Mouse (Mus musculus) intestine, embryonic 16.5 days (tissue): ENCODE measurements around the gene Eps8l3. TPM values are rescaled to one million over a fixed set of nuclear protein-coding genes. Genes with fewer than 3 reads are reported as not detected.

Experiments
- polyA plus RNA-seq: library from polyadenylated mRNA; unstranded; fragments of >200 nt; fragmentation: Nextera tagmentation; extraction: Ambion mirVana; gene quantifications from 2 replicates; pipeline ENCODE4 v1.2.1, GENCODE M21; 2015

Eps8l3 gene
- polyA plus RNA-seq, 1 experiment from 2014 or later, result 274 TPM

Other genes with a start within 250 kb of the Eps8l3 start
- gene Gm10961, start 245.9 kb upstream of the Eps8l3 start, polyA plus RNA-seq, result not detected in 2 replicates
- 29.3 and 31.7 TPM in 2 replicates for gene Strip1, start 245.5 kb upstream of the Eps8l3 start, polyA plus RNA-seq
- 43.6 and 63.5 TPM in 2 replicates for gene Ahcyl1, start 180.7 kb upstream of the Eps8l3 start, polyA plus RNA-seq
- gene Csf1, start 116.8 kb upstream of the Eps8l3 start, polyA plus RNA-seq, result 11.8 and 13.9 TPM in 2 replicates
- 168 and 171 TPM in 2 replicates for gene Gstm5, start 18.6 kb downstream of the Eps8l3 start, polyA plus RNA-seq
- gene Gstm7, start 54.6 kb downstream of the Eps8l3 start, polyA plus RNA-seq, result 32.2 and 32.7 TPM in 2 replicates
- 17.9 and 22.0 TPM in 2 replicates for gene Gstm6, start 66.5 kb downstream of the Eps8l3 start, polyA plus RNA-seq
- 160 and 183 TPM in 2 replicates for gene Gstm3, start 92.1 kb downstream of the Eps8l3 start, polyA plus RNA-seq
- gene Gstm2, start 109.2 kb downstream of the Eps8l3 start, polyA plus RNA-seq, result 207 and 212 TPM in 2 replicates
- gene Gstm1, start 140.7 kb downstream of the Eps8l3 start, polyA plus RNA-seq, result 327 and 376 TPM in 2 replicates
- 47.9 and 49.2 TPM in 2 replicates for gene Gstm4, start 167.7 kb downstream of the Eps8l3 start, polyA plus RNA-seq
- gene Ampd2, start 209.4 kb downstream of the Eps8l3 start, polyA plus RNA-seq, result 46.9 and 48.9 TPM in 2 replicates
- gene Gnat2, start 215.6 kb downstream of the Eps8l3 start, polyA plus RNA-seq, result 1.9 and 2.7 TPM in 2 replicates